Mouse (Mus musculus) heart, adult 2 months (tissue): ENCODE measurements around the gene Wwox. TPM values are rescaled to one million over a fixed set of nuclear protein-coding genes. Genes with fewer than 3 reads are reported as not detected.
A peak's percentile ranks its signal among the peaks of the same experiment; 100 is the strongest.

Source experiments
- DNase-seq, 2 experiments: peaks; one replicate each; pipeline ENCODE4 v3.0.0; 2021
- H3K27ac ChIP-seq: fragments of 200-600 bp; 2 replicates; pipeline ENCODE4 v1.8.1; 2022
- H3K27me3 ChIP-seq: fragments of 200-500 bp; 2 replicates; pipeline ENCODE4 v1.6.1; 2012; ENCODE audit warnings: mild to moderate bottlenecking, low read length, inconsistent platforms, mixed read lengths; ENCODE audit not compliant: control insufficient read depth, insufficient read depth
- H3K36me3 ChIP-seq: fragments of 200-500 bp; 2 replicates; pipeline ENCODE4 v1.6.1; 2012; ENCODE audit warnings: low read length, inconsistent platforms; ENCODE audit not compliant: control insufficient read depth, insufficient read depth
- H3K4me1 ChIP-seq: fragments of 200-500 bp; 2 replicates; pipeline ENCODE4 v1.6.1; 2011; ENCODE audit warnings: low read length; ENCODE audit not compliant: control insufficient read depth, insufficient read depth
- H3K4me3 ChIP-seq: fragments of 200-600 bp; 2 replicates; pipeline ENCODE4 v1.8.1; 2022
- H3K79me2 ChIP-seq: fragments of 200-500 bp; replicated peaks from 2 replicates; pipeline ENCODE4 v1.6.1; 2012; ENCODE audit warnings: mild to moderate bottlenecking, inconsistent platforms, low read length, moderate library complexity, mixed read lengths; ENCODE audit not compliant: control insufficient read depth, insufficient read depth
- H3K9ac ChIP-seq: fragments of 200-500 bp; 2 replicates; pipeline ENCODE4 v1.6.1; 2012; ENCODE audit warnings: low read depth, mild to moderate bottlenecking, control low read depth, inconsistent platforms, low read length, mixed read lengths
- CTCF ChIP-seq: fragments of 200-600 bp; IDR thresholded peaks from 2 replicates; pipeline ENCODE4 v1.8.1; 2022; ENCODE audit warnings: antibody characterized with exemption, mild to moderate bottlenecking, moderate library complexity
- EP300 ChIP-seq: fragments of 200-500 bp; IDR thresholded peaks from 2 replicates; pipeline ENCODE4 v1.6.1; 2011; ENCODE audit warnings: low read depth, low read length, control low read depth; ENCODE audit not compliant: insufficient read depth
- POLR2A ChIP-seq: fragments of 200-500 bp; IDR thresholded peaks from 2 replicates; pipeline ENCODE4 v1.6.1; 2011; ENCODE audit warnings: mild to moderate bottlenecking, low read depth, low read length, control low read depth; ENCODE audit not compliant: insufficient read depth
- WGBS: fragments of 180-500 bp; shearing (Covaris S2); methylation state at CpG from one replicate; pipeline ENCODE4 v1.1.7; 2018; 5-methylcytosine and 5-hydroxymethylcytosine counted together
- intact Hi-C: fragments of 180-260 bp; cut with DNase I; formaldehyde crosslinking; loops from one replicate; pipeline ENCODE4 v1.15.1; 2025
- polyA plus RNA-seq: library from polyadenylated mRNA; depleted of rRNA; stranded (reverse); fragments of >200 nt; gene quantifications from 2 replicates; pipeline ENCODE4 v1.2.3, GENCODE M21; 2012; rRNA removed
- total RNA-seq, 2 experiments: library from RNA; stranded (reverse); gene quantifications; 2 replicates each; pipeline ENCODE4 v1.2.3; 2021

Wwox gene
- total and polyA plus RNA-seq, 3 experiments = 3.3 to 4.6 (median 4.6) TPM

DNA sequence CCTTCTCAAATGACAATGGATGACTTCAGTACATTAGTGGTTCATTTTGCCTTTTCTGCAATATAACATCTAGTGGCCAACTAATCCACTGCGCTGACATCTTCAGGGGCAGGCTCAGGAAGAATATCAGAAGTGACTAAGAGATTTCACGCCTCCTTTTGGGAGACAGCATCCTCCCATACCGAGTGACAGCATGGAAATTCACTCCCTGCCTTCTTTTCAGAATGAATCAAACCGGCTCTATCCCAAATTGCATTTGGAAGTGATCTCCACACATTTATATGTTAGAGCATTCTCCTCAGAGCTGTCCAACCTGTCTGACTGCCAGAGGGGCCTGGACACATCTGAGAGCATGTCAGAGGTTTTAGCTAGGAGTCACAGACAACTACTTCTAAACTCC is 940.6 kb downstream of the Wwox start:
- WGBS = 64% methylated on average over 4 of the region's 4 CpGs
- peaks cover 4% of the 10 kb centered on the region for H3K4me1 ChIP-seq
- intact Hi-C loops = no loop called here

DNA sequence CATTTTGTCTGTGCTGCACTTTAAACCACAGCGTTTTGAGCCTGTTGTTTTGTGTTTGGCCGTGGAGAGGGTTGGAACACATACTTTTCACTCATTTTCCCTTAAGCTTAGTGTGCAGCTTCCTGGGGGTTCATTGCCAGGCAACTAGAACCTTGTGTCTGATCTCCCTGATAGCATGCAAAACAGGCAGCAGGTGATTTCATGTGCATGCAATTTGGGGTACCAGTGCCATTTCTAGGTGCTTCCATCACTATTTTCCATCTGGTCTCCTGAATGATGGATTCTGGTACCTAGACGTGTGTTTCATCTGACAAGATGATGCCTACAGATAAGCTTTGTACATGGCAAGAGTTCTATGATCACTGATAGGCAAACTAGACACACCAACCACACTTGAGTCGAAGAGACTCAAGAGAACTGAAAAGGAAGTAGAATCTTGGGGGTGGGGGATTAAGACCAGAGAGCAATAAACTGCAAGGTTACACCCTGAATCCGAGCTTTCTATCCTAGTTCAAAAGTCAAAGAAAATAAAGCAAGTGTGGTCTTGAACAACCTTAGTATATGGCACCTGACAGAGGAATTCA is 951.6 kb downstream of the Wwox start:
- Histone ChIP-seq H3K4me3 (no peak overlapping the region), H3K79me2 (no peaks in the 10 kb centered on the region), H3K4me1 (no peaks in the 10 kb centered on the region), H3K27ac (no peak overlapping the region), H3K36me3 (no peaks in the 10 kb centered on the region), H3K9ac (no peak overlapping the region), H3K27me3 (no peaks in the 10 kb centered on the region)
- TF ChIP-seq EP300 (no peak), CTCF (no peak), POLR2A (no peak)
- WGBS = 84% methylated on average over 5 of the region's 5 CpGs
- DNase-seq = no peak
- intact Hi-C loops = no loop called here

More for the DNA sequence above, 940.6 kb downstream of the Wwox start:
- Histone ChIP-seq H3K4me3 (no peak overlapping the region), H3K79me2 (no peaks in the 10 kb centered on the region), H3K27me3 (no peaks in the 10 kb centered on the region), H3K36me3 (no peaks in the 10 kb centered on the region), H3K9ac (no peak overlapping the region), H3K27ac (no peak overlapping the region)
- TF ChIP-seq EP300 = no peak
- TF ChIP-seq POLR2A = no peak
- TF ChIP-seq CTCF = no peak
- no peak for DNase-seq

DNA sequence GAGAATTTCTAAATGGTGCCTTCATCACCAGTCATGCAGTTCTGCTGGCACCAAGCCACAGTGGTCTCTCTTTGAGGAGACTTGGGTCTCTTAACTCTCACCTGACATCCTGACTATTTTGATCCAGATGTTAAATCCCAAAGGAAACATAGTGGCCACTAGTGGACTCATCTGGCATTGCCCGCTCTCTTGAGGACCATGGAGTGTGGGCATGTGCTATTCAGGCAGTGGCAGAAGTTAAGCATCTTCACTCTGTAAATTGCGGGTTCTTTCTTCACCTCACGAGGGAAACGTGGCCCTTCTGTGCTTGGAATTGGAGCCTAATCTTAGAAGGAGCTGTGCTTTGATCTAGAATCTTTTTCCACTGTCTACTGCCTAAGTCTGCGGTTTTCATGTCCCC is 956.4 kb downstream of the Wwox start:
- no peaks in the 10 kb centered on the region for H3K27me3 ChIP-seq
- H3K9ac ChIP-seq = no peak overlapping the region
- no peaks in the 10 kb centered on the region for H3K79me2 ChIP-seq
- DNase-seq = no peak
- intact Hi-C loops = no loop called here
- no peaks in the 10 kb centered on the region for H3K36me3 ChIP-seq
- TF ChIP-seq CTCF (peak; percentile 57), POLR2A (no peak)
- no peak overlapping the region for H3K27ac ChIP-seq
- 67% methylated on average over 5 of the region's 5 CpGs for WGBS
- no peak overlapping the region for H3K4me3 ChIP-seq
- no peaks in the 10 kb centered on the region for H3K4me1 ChIP-seq

DNA sequence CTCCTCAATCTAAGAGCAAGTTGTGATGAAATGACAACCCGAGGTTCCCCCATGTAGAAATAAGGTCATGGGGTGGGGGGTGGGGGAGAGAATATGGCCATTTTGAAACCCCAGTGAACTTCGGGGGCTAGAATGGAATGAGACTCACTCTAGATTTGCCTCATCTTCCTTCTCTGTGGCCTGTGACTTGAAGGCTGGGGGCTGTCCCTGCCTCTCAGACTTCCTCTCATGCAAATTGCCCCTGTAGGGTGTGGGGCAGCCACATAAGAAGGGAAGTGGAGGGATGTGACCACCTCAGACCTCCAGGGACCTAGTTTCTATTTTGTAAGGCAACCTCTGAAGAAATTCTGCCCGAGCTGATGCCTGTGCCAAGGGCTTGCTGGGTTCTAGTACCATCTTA is 958.5 kb downstream of the Wwox start:
- TF ChIP-seq POLR2A = no peak
- no peak for TF ChIP-seq CTCF
- TF ChIP-seq EP300 = no peak
- H3K27ac ChIP-seq = no peak overlapping the region
- intact Hi-C loops = no loop called here
- WGBS = 75% methylated on average over 3 of the region's 3 CpGs
- no peaks in the 10 kb centered on the region for H3K27me3 ChIP-seq
- no peak overlapping the region for H3K4me3 ChIP-seq
- peak in 1 of 2 experiments; percentile 37 for DNase-seq
- no peak overlapping the region for H3K9ac ChIP-seq
- H3K79me2 ChIP-seq = no peaks in the 10 kb centered on the region
- no peaks in the 10 kb centered on the region for H3K36me3 ChIP-seq
- H3K4me1 ChIP-seq = no peaks in the 10 kb centered on the region

DNA sequence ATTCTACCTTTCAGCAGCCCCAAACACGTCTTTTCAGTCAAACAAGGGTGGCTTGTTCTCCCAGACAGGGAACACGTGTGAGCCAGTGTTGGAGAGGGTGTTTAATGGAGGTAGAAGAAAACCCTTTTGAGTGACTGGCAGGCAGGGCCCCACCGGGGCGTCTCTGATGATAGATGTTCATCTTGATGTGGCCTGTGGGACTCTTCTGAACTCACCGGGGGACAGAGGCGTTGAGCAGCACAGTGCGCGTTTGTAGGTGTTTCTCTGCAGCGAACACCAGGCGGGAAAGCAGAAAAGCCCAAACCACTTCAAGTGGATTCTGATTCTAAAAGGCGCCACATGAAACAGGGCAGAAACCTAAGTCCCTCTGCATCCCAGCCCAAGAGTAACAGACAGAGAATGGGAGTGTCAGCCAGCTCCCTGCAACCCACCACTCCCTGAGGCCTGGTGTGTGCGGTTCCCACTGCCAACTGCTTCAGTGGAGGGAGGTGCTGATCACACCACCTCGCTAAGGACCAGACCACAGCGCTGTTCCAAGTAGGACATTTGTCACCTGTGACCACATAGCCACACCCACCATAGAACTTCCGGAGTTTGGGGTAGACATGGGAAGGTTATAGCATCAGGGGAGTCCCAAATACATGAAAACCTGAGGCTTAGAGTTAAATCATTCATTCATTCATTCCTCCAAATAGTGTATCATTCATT is 960.7 kb downstream of the Wwox start:
- 83% methylated on average over 15 of the region's 15 CpGs for WGBS
- TF ChIP-seq POLR2A (no peak), EP300 (no peak), CTCF (no peak)
- no peak overlapping the region for H3K27ac ChIP-seq
- no peaks in the 10 kb centered on the region for H3K4me1 ChIP-seq
- H3K9ac ChIP-seq = no peak overlapping the region
- no peak overlapping the region for H3K4me3 ChIP-seq
- no peak for DNase-seq
- no peaks in the 10 kb centered on the region for H3K27me3 ChIP-seq
- H3K36me3 ChIP-seq = no peaks in the 10 kb centered on the region
- intact Hi-C loops = loop anchor here (5.0 kb wide), 1 partner anchor 307 kb away; the partner anchor contains the start of gene Maf
- H3K79me2 ChIP-seq = no peaks in the 10 kb centered on the region

Other genes with a start within 250 kb of the Wwox start
- under 1 TPM; 0.05 to 0.30 TPM for gene Vat1l, start 234.0 kb upstream of the Wwox start, total RNA-seq
- gene Vat1l, start 234.0 kb upstream of the Wwox start, polyA plus RNA-seq = 0.97 and 1.2 TPM in 2 replicates
- under 1 TPM in 1 of 2 experiments, not detected in 1; 0.68 TPM for gene Clec3a, start 21.6 kb upstream of the Wwox start, total RNA-seq
- 1.0 and 2.6 TPM in 2 replicates for gene Clec3a, start 21.6 kb upstream of the Wwox start, polyA plus RNA-seq